Mouse (Mus musculus) CH12.LX (cell line): Measurements from ENCODE around the gene Ralb. TPM values are rescaled to one million over a fixed set of nuclear protein-coding genes. Genes with fewer than 3 reads are reported as not detected.

ENCODE experiments used
- DNase-seq: peaks from one replicate; pipeline ENCODE4 v3.0.0-alpha.2; 2013; ENCODE audit errors: extremely low read depth
- H3K27ac ChIP-seq: 2 replicates; pipeline ENCODE4 v1.5.1; 2012; ENCODE audit warnings: low read depth, mild to moderate bottlenecking, control low read depth, moderate library complexity; ENCODE audit not compliant: insufficient read depth
- H3K27me3 ChIP-seq: replicated peaks from 2 replicates; pipeline ENCODE3; 2012; ENCODE audit warnings: inconsistent platforms
- H3K36me3 ChIP-seq, 2 experiments: replicated peaks in 1 of 2; 2 replicates each; pipeline versions ENCODE3 to v1.6.1; 2012; ENCODE audit warnings: inconsistent platforms in 1 of 2, low read length in 1 of 2, mild to moderate bottlenecking in 1 of 2, mixed read lengths in 1 of 2, moderate library complexity in 1 of 2; ENCODE audit not compliant: control insufficient read depth in 1 of 2, insufficient read depth in 1 of 2
- H3K4me1 ChIP-seq, 2 experiments: 2 replicates each; pipeline ENCODE4 v1.6.1; 2012; ENCODE audit warnings: inconsistent platforms in 1 of 2, moderate library complexity in 1 of 2; ENCODE audit not compliant: insufficient read depth in 2 of 2, control insufficient read depth in 1 of 2
- H3K4me2 ChIP-seq: 2 replicates; pipeline ENCODE4 v1.6.1; 2012; ENCODE audit warnings: low read depth, mild to moderate bottlenecking, control low read depth; ENCODE audit not compliant: poor library complexity, insufficient read depth, severe bottlenecking
- H3K4me3 ChIP-seq, 3 experiments: fragments of 150-350 bp in 1 of 3; sonication (generic) in 1 of 3; replicated peaks in 1 of 3; 2 replicates each; pipeline versions ENCODE3 to v1.5.1; 2011 to 2012; ENCODE audit warnings: low read depth in 2 of 3, low read length in 2 of 3, mild to moderate bottlenecking in 2 of 3, moderate library complexity in 2 of 3, control low read depth in 1 of 3, improper control_type of control experiment in 1 of 3, inconsistent platforms in 1 of 3, mixed read lengths in 1 of 3; ENCODE audit not compliant: poor library complexity in 1 of 3
- H3K79me2 ChIP-seq: replicated peaks from 2 replicates; pipeline ENCODE4 v1.6.1; 2012; ENCODE audit warnings: mild to moderate bottlenecking, moderate library complexity; ENCODE audit not compliant: control insufficient read depth, poor library complexity, insufficient read depth, severe bottlenecking; ENCODE audit errors: extremely low read depth
- H3K9ac ChIP-seq: 2 replicates; pipeline ENCODE4 v1.6.1; 2012; ENCODE audit warnings: low read depth, mild to moderate bottlenecking, control low read depth, moderate library complexity; ENCODE audit not compliant: insufficient read depth
- H3K9me3 ChIP-seq: replicated peaks from 2 replicates; pipeline ENCODE3; 2012; ENCODE audit warnings: low read length, inconsistent platforms, mixed read lengths
- BHLHE40 ChIP-seq: IDR thresholded peaks from 2 replicates; pipeline ENCODE4 v1.6.1; 2011; ENCODE audit warnings: mild to moderate bottlenecking, low read depth, low read length, improper control_type of control experiment
- CHD2 ChIP-seq: IDR thresholded peaks from 2 replicates; pipeline ENCODE4 v1.6.1; 2011; ENCODE audit warnings: low read length, improper control_type of control experiment
- CTCF ChIP-seq, 2 experiments: IDR thresholded peaks in 1 of 2; conservative IDR thresholded peaks in 1 of 2; 2 replicates each; pipeline ENCODE4 v1.5.1; 2011 to 2012; ENCODE audit warnings: low read depth in 2 of 2, low read length in 2 of 2, improper control_type of control experiment in 1 of 2, inconsistent platforms in 1 of 2, mild to moderate bottlenecking in 1 of 2, moderate library complexity in 1 of 2
- ELF1 ChIP-seq: IDR thresholded peaks from 2 replicates; pipeline ENCODE4 v1.6.1; 2014; ENCODE audit warnings: low read depth, mild to moderate bottlenecking, inconsistent platforms, low read length, improper control_type of control experiment
- EP300 ChIP-seq: IDR thresholded peaks from 2 replicates; pipeline ENCODE4 v1.6.1; 2011; ENCODE audit warnings: low read length, improper control_type of control experiment
- GABPA ChIP-seq: IDR thresholded peaks from 2 replicates; pipeline ENCODE4 v1.6.1; 2012; ENCODE audit warnings: low read depth, low read length, improper control_type of control experiment, inconsistent platforms; ENCODE audit not compliant: insufficient replicate concordance
- HCFC1 ChIP-seq: IDR thresholded peaks from 2 replicates; pipeline ENCODE4 v1.6.1; 2012; ENCODE audit warnings: low read depth, mild to moderate bottlenecking, inconsistent platforms, low read length, improper control_type of control experiment
- MAX ChIP-seq: IDR thresholded peaks from 2 replicates; pipeline ENCODE4 v1.6.1; 2011; ENCODE audit warnings: low read length, improper control_type of control experiment
- MXI1 ChIP-seq: IDR thresholded peaks from 2 replicates; pipeline ENCODE4 v1.6.1; 2011; ENCODE audit warnings: mild to moderate bottlenecking, low read depth, low read length, improper control_type of control experiment
- NELFE ChIP-seq: IDR thresholded peaks from 2 replicates; pipeline ENCODE4 v1.6.1; 2011; ENCODE audit warnings: low read depth, low read length, improper control_type of control experiment
- NRF1 ChIP-seq: IDR thresholded peaks from 2 replicates; pipeline ENCODE4 v1.6.1; 2014; ENCODE audit warnings: low read depth, mild to moderate bottlenecking, inconsistent platforms, low read length, improper control_type of control experiment, moderate library complexity
- RAD21 ChIP-seq: IDR thresholded peaks from 2 replicates; pipeline ENCODE4 v1.6.1; 2011; ENCODE audit warnings: low read depth, mild to moderate bottlenecking, low read length, improper control_type of control experiment, moderate library complexity
- SIN3A ChIP-seq: IDR thresholded peaks from 2 replicates; pipeline ENCODE4 v1.6.1; 2012; ENCODE audit warnings: low read length, improper control_type of control experiment, inconsistent platforms
- SMC3 ChIP-seq: IDR thresholded peaks from 2 replicates; pipeline ENCODE4 v1.6.1; 2011; ENCODE audit warnings: low read depth, low read length, improper control_type of control experiment
- TCF12 ChIP-seq: IDR thresholded peaks from 2 replicates; pipeline ENCODE4 v1.6.1; 2014; ENCODE audit warnings: low read depth, mild to moderate bottlenecking, inconsistent platforms, low read length, improper control_type of control experiment
- UBTF ChIP-seq: IDR thresholded peaks from 2 replicates; pipeline ENCODE4 v1.6.1; 2012; ENCODE audit warnings: low read depth, mild to moderate bottlenecking, inconsistent platforms, low read length, improper control_type of control experiment, moderate library complexity
- USF2 ChIP-seq: conservative IDR thresholded peaks from 2 replicates; pipeline ENCODE4 v1.6.1; 2011; ENCODE audit warnings: low read depth, low read length, improper control_type of control experiment
- ZC3H11A ChIP-seq: IDR thresholded peaks from 2 replicates; pipeline ENCODE4 v1.6.1; 2012; ENCODE audit warnings: low read depth, mild to moderate bottlenecking, inconsistent platforms, low read length, improper control_type of control experiment
- ZKSCAN1 ChIP-seq: IDR thresholded peaks from 2 replicates; pipeline ENCODE4 v1.6.1; 2012; ENCODE audit warnings: low read depth, inconsistent platforms, low read length, improper control_type of control experiment, borderline replicate concordance
- dilution Hi-C: fragments of 300-500 bp; cut with MboI; formaldehyde crosslinking; loops from 2 replicates; pipeline ENCODE4 v1.14.3; 2020; ENCODE audit warnings: low sequenced_read_pairs; ENCODE audit not compliant: extremely low pct_unique_long_range_greater_than_20kb, extremely low pct_ligation_motif_present
- in situ Hi-C: fragments of 300-500 bp; cut with MboI; formaldehyde crosslinking; loops from 3 replicates; pipeline ENCODE4 v1.14.3; 2019; ENCODE audit warnings: low sequenced_read_pairs, low pct_ligation_motif_present, low pct_unique_long_range_greater_than_20kb, mixed read lengths
- polyA plus RNA-seq: library from polyadenylated mRNA; unstranded; fragments of >175 nt; gene quantifications from 2 replicates; pipeline ENCODE4 v1.2.1, GENCODE M21; 2012; ENCODE audit warnings: low read depth; ENCODE audit not compliant: insufficient read length
- total RNA-seq, 2 experiments: library from RNA; depleted of rRNA; stranded (reverse); fragments of 300-350 nt in 1 of 2; fragments of >200 nt in 1 of 2; gene quantifications; 2 replicates each; pipeline ENCODE4 v1.2.3; 2012 to 2014

Ralb gene
- total and polyA plus RNA-seq, 3 experiments, result 18.2 to 28.7 (median 22.9) TPM

DNA sequence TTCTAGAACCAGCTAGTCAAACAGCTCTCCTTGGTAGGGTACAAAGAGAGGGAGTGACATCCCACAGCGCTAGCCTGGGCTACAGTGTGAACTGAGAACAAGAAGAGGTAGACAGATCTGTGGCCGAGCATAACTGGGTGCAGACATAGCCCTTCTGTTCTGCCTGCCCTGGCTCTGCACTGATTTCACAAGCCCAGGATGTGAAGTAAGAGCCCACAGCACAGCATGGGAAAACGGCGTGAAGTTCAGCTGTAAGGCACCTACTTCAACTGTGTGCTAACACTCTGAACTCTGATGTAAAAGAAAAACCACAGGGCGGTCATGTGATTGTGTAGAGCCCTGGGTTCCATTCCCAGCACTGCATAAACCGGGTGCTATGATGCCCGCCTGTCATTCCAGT is 29.9 kb downstream of the Ralb start:
- peaks cover 13 to 70% of the 10 kb centered on the region in 2 experiments for H3K36me3 ChIP-seq
- H3K4me2 ChIP-seq, result no peak overlapping the region
- DNase-seq, result no peak
- H3K79me2 ChIP-seq, result no peaks in the 10 kb centered on the region
- no peak overlapping the region for H3K9ac ChIP-seq
- TF ChIP-seq NRF1 (no peak), CHD2 (no peak), RAD21 (no peak), GABPA (no peak), MXI1 (no peak), MAX (no peak), HCFC1 (no peak), TCF12 (no peak), EP300 (no peak), BHLHE40 (no peak), NELFE (no peak), USF2 (no peak), UBTF (no peak), ZC3H11A (no peak), SMC3 (no peak)
- H3K27ac ChIP-seq, result no peak overlapping the region
- no peak overlapping the region for H3K4me3 ChIP-seq
- dilution Hi-C loops, result no loop called here
- in situ Hi-C loops, result loop anchor here (25.0 kb wide), 1 partner anchor 387 kb away; no protein-coding TSS in a partner anchor
- no peaks in the 10 kb centered on the region for H3K27me3 ChIP-seq
- H3K9me3 ChIP-seq, result no peaks in the 10 kb centered on the region
- peaks cover 0 to 44% of the 10 kb centered on the region in 2 experiments; a peak in 2 of 4 replicates for H3K4me1 ChIP-seq

- TF ChIP-seq USF2, result no peak
- no peak for TF ChIP-seq HCFC1
- no peak for TF ChIP-seq ZKSCAN1
- TF ChIP-seq CTCF (conservative IDR thresholded peaks at IDR 0.05 in 1 of 2, IDR thresholded peaks at IDR 0.05 in 1 of 2; ENCODE audit: low read depth in 2 of 2, low read length in 2 of 2), result no peak
- no peak for TF ChIP-seq ELF1
- TF ChIP-seq SIN3A, result no peak
- in situ Hi-C loops, result no loop called here
- H3K9me3 ChIP-seq, result no peaks in the 10 kb centered on the region
- no peak overlapping the region for H3K9ac ChIP-seq
- peaks cover 0 to 39% of the 10 kb centered on the region in 2 experiments; a peak in 2 of 4 replicates for H3K4me1 ChIP-seq
- peaks cover 17 to 74% of the 10 kb centered on the region in 2 experiments for H3K36me3 ChIP-seq
- H3K27me3 ChIP-seq, result no peaks in the 10 kb centered on the region
- no peak overlapping the region for H3K4me2 ChIP-seq
- no peak for DNase-seq
- H3K79me2 ChIP-seq, result no peaks in the 10 kb centered on the region
- dilution Hi-C loops, result no loop called here
- H3K4me3 ChIP-seq, result no peak overlapping the region
- no peak overlapping the region for H3K27ac ChIP-seq
Observed at GRCm38 (mm10) chr1:119472648-119473047, 31.9 kb downstream of the Ralb start.
